Mouse (Mus musculus) gastrocnemius, adult 18-20 months (tissue): ENCODE measurements around the gene Ice1. TPM values are rescaled to one million over a fixed set of nuclear protein-coding genes. Genes with fewer than 3 reads are reported as not detected.
A peak's percentile ranks its signal among the peaks of the same experiment; 100 is the strongest.

Experiments used
- DNase-seq: peaks from one replicate; pipeline ENCODE4 v3.0.0; 2021; ENCODE audit warnings: low spot score
- total RNA-seq, 2 experiments: library from RNA; stranded (reverse); gene quantifications; 2 replicates each; pipeline ENCODE4 v1.2.3; 2021

Gene Ice1
- total RNA-seq, 2 experiments from 2014 or later: 14.6 to 18.3 TPM

GRCm38 (mm10) chr13:70641381-70641780 lies 3.9 kb upstream of the Ice1 start:
- DNase-seq: no peak

GRCm38 (mm10) chr13:70639639-70640038 lies 2.2 kb upstream of the Ice1 start:
- DNase-seq: no peak

- peak; percentile 96 for DNase-seq
Observed at GRCm38 (mm10) chr13:70637662-70638291, 343 bp upstream of the Ice1 start.

DNA sequence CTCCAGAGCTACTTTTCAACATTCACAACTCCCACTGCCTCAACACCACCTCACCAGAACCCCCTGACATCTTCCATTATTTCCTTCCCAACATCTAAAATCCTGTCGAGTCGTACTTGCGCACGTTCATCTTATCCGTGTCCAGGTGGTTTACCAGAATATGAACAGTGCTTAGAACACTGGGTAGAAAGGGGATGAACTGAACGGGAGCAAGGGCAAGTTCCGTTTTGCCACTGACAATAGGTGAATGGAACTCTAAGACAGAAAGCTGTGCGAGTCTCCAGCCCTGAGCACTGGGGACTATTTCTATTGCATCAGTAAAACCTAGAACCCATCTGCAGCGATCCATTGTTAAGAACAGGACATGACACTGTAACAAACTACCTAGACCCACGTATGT lies 728 bp downstream of the Ice1 start:
- no peak for DNase-seq

DNA sequence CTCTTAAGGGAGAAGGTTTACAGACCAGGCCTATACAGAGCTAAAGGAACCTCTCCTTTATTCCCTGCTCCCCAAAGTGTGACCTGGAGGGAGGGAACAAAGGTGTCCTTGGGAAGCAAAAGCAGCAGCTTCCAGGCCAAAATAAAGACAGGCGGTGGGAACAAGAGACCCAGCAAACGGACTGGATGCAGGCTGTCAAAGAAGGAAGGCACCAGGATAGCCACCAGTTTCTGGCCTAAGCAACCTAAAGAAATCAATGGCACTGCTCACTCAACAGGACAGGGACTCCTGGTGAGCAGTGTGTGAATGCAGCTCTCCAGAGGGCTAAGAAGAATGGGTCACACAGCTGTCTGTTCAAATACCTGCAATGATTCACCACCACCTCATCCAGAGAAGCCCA lies 1.8 kb downstream of the Ice1 start:
- DNase-seq: no peak

- no peak for DNase-seq
Observed at GRCm38 (mm10) chr13:70626416-70626815, 11.0 kb downstream of the Ice1 start.

DNA sequence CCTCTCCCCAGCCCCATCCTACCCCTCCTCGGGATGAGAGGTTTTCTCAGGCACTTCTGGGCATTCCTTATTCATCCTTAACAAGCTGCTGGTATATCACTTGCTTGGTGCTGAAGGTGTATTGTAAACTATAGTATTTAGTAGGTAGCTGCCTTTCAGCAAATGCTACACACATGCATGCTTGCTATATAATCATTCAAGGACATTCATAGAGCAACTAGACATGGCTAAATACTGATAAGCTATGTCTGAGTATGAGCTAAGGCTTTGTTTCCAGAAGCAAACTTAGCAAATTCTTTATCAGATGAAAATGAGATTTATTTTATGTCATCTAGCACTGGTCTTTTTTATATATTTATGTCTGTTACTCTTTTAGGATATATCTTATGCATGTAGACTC lies 11.8 kb downstream of the Ice1 start:
- DNase-seq: no peak

DNA sequence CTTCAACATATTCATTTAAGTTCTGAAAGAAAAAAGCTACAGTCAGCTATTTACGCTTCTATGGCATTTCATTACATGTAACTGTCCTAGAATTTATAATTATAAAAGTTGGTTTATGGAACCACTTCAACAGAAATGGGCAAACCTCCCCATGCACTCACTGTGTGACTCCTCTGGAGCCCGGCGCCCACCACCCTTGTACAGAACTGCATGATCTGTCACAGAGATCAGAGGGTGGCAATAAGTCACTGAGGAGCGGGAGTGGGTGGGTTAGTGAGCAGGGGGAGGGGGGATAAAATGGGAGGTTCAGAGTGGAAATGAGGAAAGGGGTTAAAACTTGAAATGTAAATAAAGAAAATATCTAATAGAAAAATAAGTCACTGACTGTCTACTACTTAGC lies 13.0 kb downstream of the Ice1 start:
- no peak for DNase-seq

DNA sequence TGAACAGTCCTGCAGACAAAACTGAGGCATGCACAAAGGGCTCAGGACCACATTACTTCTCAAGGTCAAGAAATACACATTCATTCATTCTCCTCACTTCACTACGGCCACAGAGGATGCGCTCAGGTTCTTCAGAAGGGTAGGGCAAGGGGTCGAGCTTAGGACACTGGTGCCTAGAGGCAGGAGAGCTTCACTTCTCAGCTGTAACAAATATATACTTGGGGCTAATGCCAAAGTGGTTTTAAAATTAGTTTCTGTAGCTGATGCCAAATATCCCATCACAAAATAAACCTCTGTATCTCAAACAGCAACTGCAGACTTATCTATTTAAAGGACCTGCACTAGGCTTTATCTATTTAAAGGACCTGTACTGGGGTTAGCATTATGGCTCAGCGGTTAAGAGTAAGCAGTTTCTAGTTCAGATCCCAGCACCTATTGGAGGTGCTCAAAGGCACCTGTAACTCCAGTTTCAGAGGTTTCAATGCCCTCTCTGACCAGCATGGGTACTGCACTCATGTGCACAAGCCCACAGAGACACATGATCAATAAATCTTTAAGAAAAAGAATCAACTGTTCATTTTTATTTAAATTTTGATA lies 14.9 kb downstream of the Ice1 start:
- no peak for DNase-seq

GRCm38 (mm10) chr13:70621509-70621908 lies 15.9 kb downstream of the Ice1 start:
- DNase-seq: no peak

DNA sequence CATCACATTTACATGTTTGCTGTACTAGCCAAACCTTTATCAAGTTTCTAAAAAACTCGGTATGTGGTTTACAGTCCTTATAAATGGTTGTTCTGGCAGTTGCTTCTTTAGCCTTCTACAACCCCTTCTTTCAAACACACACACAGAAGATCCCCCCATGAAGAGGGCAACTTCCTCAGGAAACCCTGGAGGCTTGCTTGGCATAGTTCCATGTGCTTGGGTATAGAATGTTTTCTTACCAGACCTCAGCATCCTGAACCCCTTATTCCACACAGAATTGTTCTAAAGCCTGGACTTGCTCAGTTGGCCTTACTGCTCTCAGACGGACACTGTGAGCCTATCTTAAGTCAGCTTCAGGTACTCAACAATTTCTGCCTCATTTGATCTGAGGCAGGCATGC lies 24.6 kb downstream of the Ice1 start:
- DNase-seq: no peak

GRCm38 (mm10) chr13:70610431-70611420 lies 26.7 kb downstream of the Ice1 start:
- peak; percentile 63 for DNase-seq

- no peak for DNase-seq
Observed at GRCm38 (mm10) chr13:70609632-70610031, 27.8 kb downstream of the Ice1 start.

DNA sequence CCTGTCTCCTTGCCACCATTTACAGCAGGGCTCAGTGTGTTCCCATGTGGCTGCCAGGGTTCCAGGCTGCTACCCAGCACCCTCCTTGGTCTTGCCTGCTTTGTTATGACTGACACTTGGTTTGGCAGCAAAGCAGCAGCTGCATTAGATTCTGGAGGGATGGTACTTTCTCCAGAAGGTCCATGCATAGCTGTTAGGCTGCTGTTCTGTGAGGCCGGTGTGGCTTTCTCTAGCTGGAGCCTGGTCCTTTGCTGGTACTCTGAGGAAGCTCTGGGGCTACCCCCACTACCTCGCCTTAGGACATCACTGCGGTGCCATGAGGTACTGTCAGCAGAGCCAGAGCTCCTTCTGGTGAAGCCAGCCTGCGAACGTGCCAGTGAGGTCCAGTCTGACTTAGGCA lies 32.1 kb downstream of the Ice1 start:
- no peak for DNase-seq

DNA sequence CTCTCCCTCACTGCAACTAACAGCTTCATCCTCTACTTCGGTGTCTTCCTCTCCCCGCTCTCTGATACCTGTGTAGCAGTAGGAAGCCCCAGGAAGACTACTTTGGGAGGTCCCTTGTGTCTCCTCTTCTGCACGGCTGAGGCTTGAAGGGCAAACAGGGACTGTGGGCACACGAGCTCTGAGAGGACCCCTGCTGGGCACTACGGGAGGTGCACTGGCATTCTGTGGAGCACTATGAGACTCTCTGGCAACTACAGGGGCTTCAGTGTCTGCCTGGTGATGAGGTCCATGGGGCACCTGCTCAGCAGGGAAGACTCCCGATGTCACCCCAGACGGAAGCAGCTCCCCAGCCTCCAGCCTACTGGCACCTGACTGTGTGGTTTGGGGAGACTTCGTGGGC lies 32.7 kb downstream of the Ice1 start:
- DNase-seq: no peak

DNA sequence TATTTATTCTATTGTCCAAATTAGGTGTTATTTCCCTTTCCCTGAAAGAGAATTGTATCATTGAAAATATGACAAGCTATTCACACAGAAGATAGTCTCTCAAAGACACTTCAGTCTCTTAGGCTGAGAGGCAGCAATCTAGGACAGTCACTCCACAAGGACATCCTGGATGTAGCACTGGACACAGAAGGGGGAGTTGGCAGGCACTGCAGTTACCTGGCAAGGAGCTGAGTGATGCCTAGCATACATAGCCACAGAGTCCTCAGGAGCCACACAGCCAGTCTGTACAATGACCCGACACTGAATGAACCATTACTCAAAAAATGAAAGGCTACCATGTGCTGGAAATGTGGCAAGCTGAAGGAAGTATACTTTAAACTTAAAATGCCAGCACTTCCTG lies 35.9 kb downstream of the Ice1 start:
- DNase-seq: no peak

DNA sequence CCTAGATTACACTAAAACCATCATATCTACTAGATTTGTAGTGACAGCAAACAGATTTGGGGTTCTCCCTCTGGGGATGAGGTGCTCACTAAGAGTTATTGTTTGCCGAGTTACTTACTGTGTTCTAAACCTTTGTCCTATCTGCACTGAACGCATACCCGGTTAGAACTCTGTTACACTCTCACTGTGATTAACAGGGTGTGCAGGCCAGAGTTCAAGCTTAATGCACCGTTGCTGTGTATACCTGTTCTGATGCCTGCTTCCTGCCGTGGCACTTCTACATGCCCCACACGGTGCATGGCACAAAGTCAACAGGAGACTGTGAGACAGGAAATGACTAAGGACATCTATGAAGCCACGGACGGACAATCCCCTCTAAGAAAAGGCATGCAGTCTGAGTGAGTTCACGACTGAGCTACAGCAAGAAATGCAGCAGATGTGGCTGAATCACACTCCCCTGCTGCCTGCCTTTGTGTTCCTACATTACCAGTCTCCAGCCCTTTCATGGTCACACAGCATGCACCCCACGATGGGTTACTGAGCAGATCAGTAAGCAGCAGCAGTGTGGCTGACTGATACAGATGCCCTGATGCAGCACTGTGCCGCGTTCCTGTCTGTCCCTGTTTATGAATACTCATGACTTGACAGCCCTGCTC lies 37.3 kb downstream of the Ice1 start:
- no peak for DNase-seq

DNA sequence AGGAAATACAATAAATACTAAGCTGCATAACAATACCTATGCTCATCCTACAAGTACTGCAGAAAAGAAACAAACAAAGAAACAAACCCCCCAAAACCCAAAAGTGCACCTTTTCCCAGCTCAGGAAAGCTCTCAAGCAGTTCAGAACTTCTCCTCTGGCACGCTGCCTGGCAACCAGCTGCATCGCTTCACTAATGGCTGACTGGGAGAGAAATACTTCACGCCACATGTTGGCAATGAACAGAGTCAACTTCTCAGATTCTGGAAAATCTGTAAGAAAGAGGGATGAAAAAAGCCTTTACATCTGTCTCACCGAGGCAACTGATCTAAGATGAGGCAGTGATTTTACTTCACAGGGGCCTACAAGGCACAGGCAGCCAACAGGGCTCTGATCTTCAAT lies 38.5 kb downstream of the Ice1 start:
- no peak for DNase-seq

DNA sequence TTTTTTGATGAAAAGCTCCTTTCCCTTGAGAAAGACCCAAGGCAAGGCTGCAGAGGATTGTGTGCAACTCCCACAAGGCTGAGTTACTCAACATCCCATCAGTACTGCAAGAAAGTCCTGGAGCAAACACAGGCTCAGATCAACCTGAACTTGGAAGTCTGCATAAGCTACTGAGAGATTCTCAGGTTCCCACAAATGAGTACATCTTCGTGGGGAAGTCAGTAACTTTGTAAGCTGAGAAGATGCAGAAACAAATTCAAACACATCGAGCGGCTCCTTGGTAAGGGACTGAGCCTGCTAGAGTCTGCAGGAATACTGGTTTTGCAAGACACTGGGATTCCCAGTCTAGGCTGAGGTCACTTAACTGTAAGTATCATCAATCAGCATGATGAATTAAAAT lies 40.5 kb downstream of the Ice1 start:
- no peak for DNase-seq

GRCm38 (mm10) chr13:70590248-70590762 lies 47.1 kb downstream of the Ice1 start:
- peak; percentile 95 for DNase-seq

DNA sequence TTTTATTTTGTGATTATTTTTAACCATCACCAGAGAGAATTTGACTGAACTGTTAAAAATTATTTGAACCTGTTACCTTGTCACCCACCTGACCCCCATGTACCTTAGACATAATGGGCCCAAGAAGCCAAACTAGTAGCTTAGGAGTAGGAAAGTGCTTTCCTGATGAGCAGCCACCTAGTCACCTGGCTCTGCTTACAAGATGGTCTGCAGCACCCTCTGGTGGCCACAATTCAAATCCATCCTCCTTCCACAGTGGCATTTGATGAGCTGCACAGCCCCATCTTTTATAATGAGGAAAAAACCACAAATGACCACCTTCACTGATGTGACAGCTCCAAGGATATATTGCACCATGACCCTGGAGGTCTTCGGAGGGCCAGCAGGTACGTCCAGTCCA lies 50.5 kb downstream of the Ice1 start:
- DNase-seq: peak; percentile 28

DNA sequence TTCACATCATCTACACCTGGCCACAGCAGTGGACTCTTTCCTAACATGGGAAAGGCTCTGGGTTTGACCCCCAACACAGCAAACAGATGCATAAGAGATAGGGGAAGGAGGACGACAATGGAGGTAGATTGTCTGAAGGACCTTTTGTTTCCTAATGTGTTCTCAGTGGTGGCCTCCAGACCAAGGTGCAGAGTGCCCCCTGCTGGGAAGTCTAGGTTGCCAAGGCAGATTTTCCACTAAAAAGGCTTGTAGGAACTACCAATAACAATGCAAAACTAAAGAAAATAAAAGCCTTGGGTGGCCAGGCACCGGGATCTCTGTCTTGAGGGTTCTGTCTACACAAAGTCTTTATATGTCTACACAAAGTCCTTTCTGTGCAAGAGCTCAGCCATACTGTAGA lies 54.9 kb downstream of the Ice1 start:
- peak; percentile 4 for DNase-seq
